Mouse (Mus musculus): ENCODE data around the gene Pbxip1.

Pbxip1 gene

GRCm38 (mm10) chr3:89486111-89486510 lies 49.6 kb downstream of the Pbxip1 start:
- no peak for DNase-seq (ENCODE audit: low spot score)

GRCm38 (mm10) chr3:89486916-89487702 lies 50.6 kb downstream of the Pbxip1 start:
- DNase-seq (ENCODE audit: low spot score) = no peak

DNA sequence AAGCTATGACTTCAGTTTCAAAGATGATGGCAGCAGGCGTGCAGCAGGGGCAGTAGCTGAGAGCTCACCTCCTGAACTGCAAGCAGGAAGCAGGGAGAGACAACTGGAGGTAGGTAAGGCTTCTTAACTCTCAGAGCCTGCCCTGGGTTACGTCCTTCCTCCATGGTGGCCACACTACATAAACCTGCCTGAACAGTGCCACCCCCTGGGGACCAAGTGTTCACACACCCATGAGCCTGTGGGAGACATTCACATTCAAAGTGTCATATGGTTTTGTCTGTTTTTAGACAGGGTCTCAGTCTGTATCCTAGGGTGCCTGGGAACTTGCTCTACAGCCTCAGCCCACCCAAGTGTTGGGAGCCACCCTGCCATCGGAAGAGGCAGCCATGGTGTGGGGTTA lies 54.3 kb downstream of the Pbxip1 start:
- DNase-seq (ENCODE audit: low spot score) = no peak

- DNase-seq (ENCODE audit: low spot score) = no peak
Observed at GRCm38 (mm10) chr3:89491559-89491958, 55.1 kb downstream of the Pbxip1 start.

- DNase-seq (ENCODE audit: low spot score) = no peak
Observed at GRCm38 (mm10) chr3:89492701-89493151, 56.2 kb downstream of the Pbxip1 start.

- DNase-seq (ENCODE audit: low spot score) = no peak
Observed at GRCm38 (mm10) chr3:89494630-89495029, 58.1 kb downstream of the Pbxip1 start.

DNA sequence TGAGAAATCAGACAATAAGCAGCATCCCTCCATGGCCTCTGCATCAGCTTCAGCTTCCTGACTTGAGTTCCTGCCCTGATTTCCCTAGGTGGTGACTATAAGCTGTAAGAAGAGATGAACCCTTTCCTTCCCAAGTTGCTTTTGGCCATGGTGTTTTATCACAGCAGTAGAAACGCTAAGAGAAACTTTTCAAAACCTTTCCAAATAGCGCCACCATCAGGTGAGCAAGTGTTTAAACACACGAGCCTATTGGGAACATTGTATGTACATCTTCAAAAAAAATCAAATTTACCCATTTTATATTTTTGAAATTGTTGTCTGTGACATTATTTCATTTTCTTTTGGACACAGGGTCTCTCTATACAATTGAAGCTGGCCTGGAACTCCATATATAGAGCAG lies 59.9 kb downstream of the Pbxip1 start:
- no peak for DNase-seq (ENCODE audit: low spot score)

DNA sequence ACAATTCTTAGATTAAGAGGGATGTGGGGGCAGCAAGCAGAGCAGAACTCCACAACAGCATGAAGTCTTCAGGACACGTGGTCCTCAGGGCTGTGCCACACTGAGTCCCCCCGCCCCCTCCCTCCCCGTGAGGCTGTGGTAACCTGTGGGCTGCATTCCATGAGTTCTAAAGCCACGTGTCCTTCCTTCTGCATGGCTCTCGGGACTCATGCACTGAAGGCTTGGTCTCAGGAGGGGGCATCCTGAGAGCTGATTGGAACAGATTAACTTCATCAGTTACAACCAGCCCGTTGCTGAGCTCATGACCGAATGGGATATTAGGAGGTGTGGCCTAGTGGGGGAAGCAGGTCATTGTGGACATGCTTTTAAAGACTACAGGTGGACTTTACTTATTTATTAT lies 63.2 kb downstream of the Pbxip1 start:
- no peak for DNase-seq (ENCODE audit: low spot score)
